Mouse (Mus musculus) adrenal gland, adult (tissue): ENCODE measurements at regions not wholly inside any gene's neighbourhood (a gene's known extent, or its start where the extent isn't known, plus 50 kb on each side); places are given as distances from the start of the nearest gene placed in this dataset.

ENCODE experiments used
- DNase-seq, 2 experiments: peaks; one replicate each; pipeline ENCODE4 v3.0.0; 2022 to 2023; ENCODE audit warnings: low spot score in 1 of 2; ENCODE audit not compliant: inconsistent age in 2 of 2

- no peak for DNase-seq
These were observed 627.3 kb upstream of the Tmprss15 start for GRCm38 (mm10) chr16:79718230-79718629.

- DNase-seq, result no peak
These were observed 601.5 kb upstream of the Tmprss15 start for GRCm38 (mm10) chr16:79692444-79692843.

GRCm38 (mm10) chr16:79651162-79651741 is 560.4 kb upstream of the Tmprss15 start:
- peak in 1 of 2 experiments; percentile 3 for DNase-seq

GRCm38 (mm10) chr16:79640898-79641297 is 550.0 kb upstream of the Tmprss15 start:
- no peak for DNase-seq

GRCm38 (mm10) chr16:79627139-79627538 is 536.2 kb upstream of the Tmprss15 start:
- no peak for DNase-seq

GRCm38 (mm10) chr16:79611002-79611401 is 520.1 kb upstream of the Tmprss15 start:
- DNase-seq, result no peak

- DNase-seq, result no peak
These were observed 500.0 kb upstream of the Tmprss15 start for GRCm38 (mm10) chr16:79590891-79591290.

GRCm38 (mm10) chr16:79585745-79586144 is 494.8 kb upstream of the Tmprss15 start:
- DNase-seq, result no peak

- DNase-seq, result peak in 1 of 2 experiments; percentile 35
These were observed 480.0 kb upstream of the Tmprss15 start for GRCm38 (mm10) chr16:79570867-79571266.

- peak in 1 of 2 experiments; percentile 34 for DNase-seq
These were observed 443.5 kb upstream of the Tmprss15 start for GRCm38 (mm10) chr16:79534370-79534769.

- no peak for DNase-seq
These were observed 401.6 kb upstream of the Tmprss15 start for GRCm38 (mm10) chr16:79492493-79492892.

GRCm38 (mm10) chr16:79450871-79451270 is 360.0 kb upstream of the Tmprss15 start:
- DNase-seq, result no peak

GRCm38 (mm10) chr16:79449732-79450131 is 358.8 kb upstream of the Tmprss15 start:
- DNase-seq, result no peak

- DNase-seq, result no peak
These were observed 316.5 kb upstream of the Tmprss15 start for GRCm38 (mm10) chr16:79407385-79407784.

GRCm38 (mm10) chr16:79406216-79406615 is 315.3 kb upstream of the Tmprss15 start:
- DNase-seq, result no peak

- no peak for DNase-seq
These were observed 313.2 kb upstream of the Tmprss15 start for GRCm38 (mm10) chr16:79404064-79404463.

- DNase-seq, result no peak
These were observed 309.2 kb upstream of the Tmprss15 start for GRCm38 (mm10) chr16:79400100-79400499.

- DNase-seq, result no peak
These were observed 307.6 kb upstream of the Tmprss15 start for GRCm38 (mm10) chr16:79398476-79398875.

GRCm38 (mm10) chr16:79394425-79394824 is 303.5 kb upstream of the Tmprss15 start:
- DNase-seq, result no peak

- DNase-seq, result no peak
These were observed 295.5 kb upstream of the Tmprss15 start for GRCm38 (mm10) chr16:79386421-79386820.

- no peak for DNase-seq
These were observed 259.2 kb upstream of the Tmprss15 start for GRCm38 (mm10) chr16:79350127-79350526.

- DNase-seq, result no peak
These were observed 251.6 kb upstream of the Tmprss15 start for GRCm38 (mm10) chr16:79342453-79342852.

- DNase-seq, result no peak
These were observed 245.5 kb upstream of the Tmprss15 start for GRCm38 (mm10) chr16:79336416-79336815.
